Mouse (Mus musculus): ENCODE measurements around the gene Bspry. TPM values are rescaled to one million over a fixed set of nuclear protein-coding genes. Genes with fewer than 3 reads are reported as not detected.
"Not testable (repeated sequence)": the region's sequence is repeated elsewhere in the genome, so short reads cannot be mapped to it uniquely, and the experiment has no call there.

Gene Bspry
- total and polyA plus RNA-seq, 3 experiments, result 0.19 to 0.50 TPM; not detected in 1

DNA sequence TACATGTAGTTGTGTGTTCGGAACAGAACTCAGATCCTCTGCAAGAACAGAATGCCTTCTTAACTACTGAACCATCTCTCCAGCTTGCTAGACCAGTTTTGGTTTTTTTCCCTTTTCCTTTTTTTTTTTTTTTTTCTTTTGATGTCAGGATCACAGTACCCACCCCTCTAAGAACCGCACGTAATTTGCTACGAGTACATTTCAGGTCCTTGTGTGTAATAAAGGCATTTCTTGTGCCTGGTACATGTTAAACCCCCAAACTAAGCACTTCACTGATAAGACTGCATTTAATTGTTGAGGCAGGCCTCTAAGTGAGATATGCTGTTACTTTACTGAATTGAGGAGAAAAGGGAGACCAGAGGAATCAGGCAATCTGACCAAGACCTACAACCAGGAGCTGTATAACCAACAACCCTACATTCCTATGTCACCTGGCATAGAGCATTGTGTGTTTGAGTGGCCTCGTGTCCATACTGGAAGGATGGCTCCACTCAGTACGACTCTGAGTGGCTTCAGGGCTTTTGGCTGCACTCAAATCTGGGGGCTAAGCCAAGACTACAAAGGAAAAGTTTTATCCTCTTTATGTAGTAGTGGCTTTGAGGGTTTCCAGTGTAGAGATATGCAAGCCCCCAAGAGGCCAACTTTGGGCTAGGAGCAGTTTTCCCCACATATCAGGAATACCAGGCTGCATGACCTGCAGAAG lies 2.2 kb upstream of the Bspry start:
- no peaks in the 10 kb centered on the region for H3K27me3 ChIP-seq (ENCODE audit: control insufficient read depth in 1 of 2, insufficient read depth in 2 of 2, low read length in 2 of 2)

DNA sequence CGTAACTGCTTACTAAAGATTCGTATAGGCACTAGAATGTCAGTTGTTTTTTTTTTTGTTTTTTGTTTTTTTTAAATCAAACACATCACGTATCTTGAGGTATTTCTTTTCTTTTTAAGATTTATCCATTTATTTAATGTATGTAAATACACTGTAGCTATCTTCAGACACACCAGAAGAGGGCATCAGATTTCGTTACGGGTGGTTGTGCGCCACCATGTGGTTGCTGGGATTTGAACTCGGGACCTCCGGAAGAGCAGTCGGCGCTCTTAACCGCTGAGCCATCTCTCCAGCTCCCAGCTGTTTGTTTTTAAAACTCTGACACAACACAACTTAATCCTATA lies 288 bp upstream of the Bspry start:
- DNase-seq (ENCODE audit: low read depth, low spot score); H3K9me3 ChIP-seq (replicated peaks; ENCODE audit: insufficient read depth, low read length); H3K36me3 ChIP-seq (ENCODE audit: control insufficient read depth in 1 of 2, insufficient read depth in 2 of 2, low read length in 2 of 2); H3K9ac ChIP-seq (ENCODE audit: control insufficient read depth, low read depth, low read length, poor library complexity, severe bottlenecking); H3K27me3 ChIP-seq (ENCODE audit: control insufficient read depth in 1 of 2, insufficient read depth in 2 of 2, low read length in 2 of 2); H3K27ac ChIP-seq (ENCODE audit: control insufficient read depth, low read depth, low read length); H3K4me3 ChIP-seq (ENCODE audit: control insufficient read depth in 1 of 2, insufficient read depth in 1 of 2, low read depth in 2 of 2, low read length in 2 of 2); H3K79me2 ChIP-seq (ENCODE audit: control insufficient read depth, insufficient read depth, low read length, poor library complexity); H3K4me1 ChIP-seq (ENCODE audit: control insufficient read depth in 1 of 2, insufficient read depth in 2 of 2, low read length in 2 of 2): not testable (repeated sequence)

More for the DNA sequence above, 2.2 kb upstream of the Bspry start:
- H3K9me3 ChIP-seq (replicated peaks; ENCODE audit: insufficient read depth, low read length), result no peaks in the 10 kb centered on the region
- H3K79me2 ChIP-seq (ENCODE audit: control insufficient read depth, insufficient read depth, low read length, poor library complexity), result no peaks in the 10 kb centered on the region
- H3K9ac ChIP-seq (ENCODE audit: control insufficient read depth, low read depth, low read length, poor library complexity, severe bottlenecking), result no peak overlapping the region
- H3K36me3 ChIP-seq (ENCODE audit: control insufficient read depth in 1 of 2, insufficient read depth in 2 of 2, low read length in 2 of 2), result peaks cover 0 to 2% of the 10 kb centered on the region in 2 experiments; a peak in 1 of 4 replicates
- H3K27ac ChIP-seq (ENCODE audit: control insufficient read depth, low read depth, low read length), result no peak overlapping the region
- H3K4me3 ChIP-seq (ENCODE audit: control insufficient read depth in 1 of 2, insufficient read depth in 1 of 2, low read depth in 2 of 2, low read length in 2 of 2), result no peak overlapping the region
- no peak for DNase-seq (ENCODE audit: low read depth, low spot score)
- TF ChIP-seq RCOR1 (IDR thresholded peaks at IDR 0.05; ENCODE audit: low read depth, low read length) (no peak), ZNF384 (IDR thresholded peaks at IDR 0.05; ENCODE audit: low read depth, low read length) (no peak), NRF1 (IDR thresholded peaks at IDR 0.05; ENCODE audit: insufficient read depth, low read depth, low read length, poor library complexity, severe bottlenecking) (no peak), GATA1 (IDR thresholded peaks at IDR 0.05; ENCODE audit: low read depth, low read length) (no peak), SMC3 (IDR thresholded peaks at IDR 0.05; ENCODE audit: low read depth, low read length) (no peak), SIN3A (IDR thresholded peaks at IDR 0.05; ENCODE audit: low read length) (no peak), RAD21 (IDR thresholded peaks at IDR 0.05; ENCODE audit: low read depth, low read length) (no peak), POLR2A (IDR thresholded peaks at IDR 0.05; ENCODE audit: control insufficient read depth in 1 of 2, insufficient read depth in 1 of 2, low read depth in 1 of 2, low read length in 2 of 2, poor library complexity in 1 of 2) (no peak), GABPA (IDR thresholded peaks at IDR 0.05; ENCODE audit: low read depth, low read length) (no peak), POLR2AphosphoS2 (IDR thresholded peaks at IDR 0.05; ENCODE audit: low read length) (no peak), MXI1 (IDR thresholded peaks at IDR 0.05; ENCODE audit: low read depth, low read length) (no peak), ZC3H11A (IDR thresholded peaks at IDR 0.05; ENCODE audit: low read depth, low read length) (no peak), KAT2A (conservative IDR thresholded peaks at IDR 0.05; ENCODE audit: low read depth, low read length) (no peak), BHLHE40 (IDR thresholded peaks at IDR 0.05; ENCODE audit: borderline replicate concordance, low read depth, low read length) (no peak), UBTF (IDR thresholded peaks at IDR 0.05; ENCODE audit: borderline replicate concordance, insufficient read depth, low read depth, low read length) (no peak), MYB (IDR thresholded peaks at IDR 0.05; ENCODE audit: low read depth, low read length) (no peak), NELFE (IDR thresholded peaks at IDR 0.05; ENCODE audit: low read depth, low read length) (no peak), EP300 (IDR thresholded peaks at IDR 0.05; ENCODE audit: low read depth in 1 of 2, low read length in 2 of 2) (no peak)
- H3K4me1 ChIP-seq (ENCODE audit: control insufficient read depth in 1 of 2, insufficient read depth in 2 of 2, low read length in 2 of 2), result peaks cover 2 to 5% of the 10 kb centered on the region in 2 experiments; a peak in 3 of 4 replicates
